Mouse (Mus musculus): ENCODE data around the gene Pgf. TPM values are rescaled to one million over a fixed set of nuclear protein-coding genes. Genes with fewer than 3 reads are reported as not detected.
A peak's percentile ranks its signal among the peaks of the same experiment; 100 is the strongest.

Gene Pgf
- 1 to 10 TPM; 5.4 to 5.7 TPM for total RNA-seq (2021)
- 4.3 and 4.6 TPM in 2 replicates for polyA plus RNA-seq (2012; rRNA removed)
- long read RNA-seq, transcript Pgf-204 (7 exons, 2,080 nt): major isoform, 5 of 7 reads
- long read RNA-seq, partial matches to known transcripts: 0 of 7 reads
- long read RNA-seq, other reads (novel, unspliced or antisense): 2 of 7 reads

DNA sequence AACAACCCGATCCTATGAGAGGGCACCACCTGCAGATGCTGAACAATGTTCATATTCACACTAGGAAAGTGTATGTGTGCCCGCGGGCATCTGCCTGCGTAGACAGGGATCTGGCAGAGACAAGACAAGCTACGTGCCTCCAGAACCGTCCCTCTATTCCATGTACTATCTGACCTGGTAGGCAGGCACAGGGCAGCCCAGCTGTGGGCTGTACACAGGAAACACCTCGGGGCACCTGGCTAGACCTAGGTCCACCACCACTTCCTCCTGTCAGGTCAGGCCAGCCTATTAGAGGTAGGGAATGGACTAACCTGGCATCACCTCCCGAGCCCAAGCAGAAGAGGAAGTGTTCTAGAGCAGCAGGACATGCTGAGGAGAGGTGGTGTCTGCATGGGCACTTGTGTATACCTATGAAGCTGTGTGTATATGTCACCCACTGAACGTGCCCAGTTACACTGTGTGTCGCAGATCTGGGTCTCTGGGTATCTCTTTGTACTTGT is at the start of gene Pgf:
Pgf (minus strand) TSS at position 51 of the 500 bp plus-strand sequence.
- H3K4me1 ChIP-seq (ENCODE audit: control insufficient read depth, insufficient read depth, low read length): peaks cover 5% of the 10 kb centered on the region
- peak within 1 kb of the TSS; percentile 66 for H3K9ac ChIP-seq (ENCODE audit: low read depth, low read length)
- WGBS: 85% methylated on average over 10 of the region's 10 CpGs
- H3K36me3 ChIP-seq (ENCODE audit: control insufficient read depth, insufficient read depth, low read length): no peaks in the 10 kb centered on the region
- TF ChIP-seq POLR2A (IDR thresholded peaks at IDR 0.05; ENCODE audit: insufficient read depth, low read depth, low read length) (no peak), CTCF (IDR thresholded peaks at IDR 0.05) (no peak), EP300 (IDR thresholded peaks at IDR 0.05; ENCODE audit: insufficient read depth, low read depth, low read length) (no peak)
- no peaks in the 10 kb centered on the region for H3K79me2 ChIP-seq (replicated peaks; ENCODE audit: control insufficient read depth, insufficient read depth, low read length)
- peak within 1 kb of the TSS; percentile 49 for H3K4me3 ChIP-seq
- H3K27ac ChIP-seq: peak within 1 kb of the TSS; percentile 51
- no peak for DNase-seq
- intact Hi-C loops (cut with DNase I): loop anchor here (2.0 kb wide), 1 partner anchor 35 kb away; no protein-coding TSS in a partner anchor
- H3K27me3 ChIP-seq (ENCODE audit: control insufficient read depth, insufficient read depth, low read length): no peaks in the 10 kb centered on the region

DNA sequence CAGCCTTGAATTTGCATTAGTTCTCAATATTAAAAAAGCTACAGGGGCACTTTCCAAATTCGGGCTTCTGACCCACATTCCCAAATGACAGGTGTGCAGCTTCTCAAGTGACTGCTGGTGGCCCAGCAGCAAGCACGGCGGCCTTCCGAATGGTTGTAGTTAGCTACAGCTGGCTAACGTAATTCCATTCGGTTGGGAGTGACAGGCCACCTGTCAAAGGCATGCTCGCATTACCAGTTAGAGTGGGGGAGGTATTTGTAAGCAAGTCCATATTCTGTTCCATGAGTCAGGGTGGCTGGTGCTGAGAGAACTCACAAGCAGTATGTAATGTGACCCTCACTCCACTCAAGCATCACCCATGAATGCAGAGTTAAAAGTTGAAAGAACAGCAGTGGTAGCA is 49.6 kb upstream of the Pgf start:
- intact Hi-C loops (cut with DNase I): no loop called here
- H3K4me3 ChIP-seq: no peak overlapping the region
- peaks cover 5% of the 10 kb centered on the region for H3K4me1 ChIP-seq (ENCODE audit: control insufficient read depth, insufficient read depth, low read length)
- H3K27ac ChIP-seq: no peak overlapping the region
- H3K36me3 ChIP-seq (ENCODE audit: control insufficient read depth, insufficient read depth, low read length): no peaks in the 10 kb centered on the region
- H3K27me3 ChIP-seq (ENCODE audit: control insufficient read depth, insufficient read depth, low read length): no peaks in the 10 kb centered on the region
- DNase-seq: no peak
- no peak overlapping the region for H3K9ac ChIP-seq (ENCODE audit: low read depth, low read length)
- H3K79me2 ChIP-seq (replicated peaks; ENCODE audit: control insufficient read depth, insufficient read depth, low read length): no peaks in the 10 kb centered on the region
- WGBS: 75% methylated on average over 7 of the region's 7 CpGs
- TF ChIP-seq EP300 (IDR thresholded peaks at IDR 0.05; ENCODE audit: insufficient read depth, low read depth, low read length) (no peak), POLR2A (IDR thresholded peaks at IDR 0.05; ENCODE audit: insufficient read depth, low read depth, low read length) (no peak), CTCF (IDR thresholded peaks at IDR 0.05) (no peak)

DNA sequence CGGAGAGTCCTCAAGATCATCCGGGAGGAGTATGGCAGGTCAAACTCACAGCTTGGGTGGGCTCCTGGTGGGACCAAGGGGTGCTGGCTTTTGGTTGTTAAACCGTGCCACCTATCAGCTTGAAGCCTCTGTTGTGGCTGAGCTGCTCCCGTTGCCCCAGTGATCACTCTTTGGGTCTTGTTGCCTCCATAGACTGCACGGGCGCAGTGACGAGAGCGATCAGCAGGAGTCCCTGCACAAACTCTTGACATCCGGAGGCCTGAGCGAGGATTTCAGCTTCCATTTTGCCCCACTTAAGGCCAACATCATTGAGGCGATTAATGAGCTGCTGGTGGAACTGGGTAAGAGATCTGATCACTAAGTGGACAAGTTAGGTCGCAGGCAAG is 42.3 kb upstream of the Pgf start:
- no peaks in the 10 kb centered on the region for H3K27me3 ChIP-seq (ENCODE audit: control insufficient read depth, insufficient read depth, low read length)
- WGBS: 2% methylated on average over 12 of the region's 12 CpGs

DNA sequence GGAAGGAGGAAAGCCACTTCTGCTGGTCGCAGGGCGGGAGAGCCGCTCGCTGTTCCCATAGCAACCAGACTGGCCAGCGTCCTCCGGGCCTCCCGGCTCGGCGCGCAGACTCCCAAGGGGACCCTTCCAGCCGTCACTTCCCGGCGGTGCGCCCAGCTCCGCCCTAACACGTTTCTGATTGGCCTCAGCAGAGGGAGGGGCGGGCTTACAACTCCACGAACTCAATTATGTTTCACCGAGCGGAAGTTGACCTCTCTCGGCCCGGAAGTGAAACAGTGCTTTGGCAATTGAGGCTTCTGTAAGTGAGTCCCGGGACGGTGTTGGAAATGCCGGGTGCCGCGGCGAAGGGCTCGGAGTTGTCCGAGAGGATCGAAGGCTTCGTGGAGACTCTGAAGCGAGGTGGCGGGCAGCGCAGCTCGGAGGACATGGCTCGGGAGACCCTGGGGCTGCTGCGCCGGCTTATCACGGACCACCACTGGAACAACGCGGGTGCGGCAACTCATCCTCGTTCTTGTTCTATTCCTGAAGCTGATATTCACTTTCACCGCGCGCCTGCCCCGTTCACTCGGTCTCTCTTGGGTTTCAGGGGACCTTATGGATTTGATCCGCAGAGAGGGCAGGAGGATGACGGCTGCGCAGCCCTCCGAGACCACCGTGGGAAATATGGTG is 41.8 kb upstream of the Pgf start, which contains the start of gene Eif2b2:
Eif2b2 (plus strand) TSS at position 246 of the 669 bp plus-strand sequence.
- WGBS: under 1% methylated on average over 54 of the region's 54 CpGs
- peak; percentile 99 to 100 for DNase-seq
- H3K79me2 ChIP-seq (replicated peaks; ENCODE audit: control insufficient read depth, insufficient read depth, low read length): no peaks in the 10 kb centered on the region

More for the DNA sequence above, 42.3 kb upstream of the Pgf start:
- Histone ChIP-seq H3K79me2 (replicated peaks; ENCODE audit: control insufficient read depth, insufficient read depth, low read length) (no peaks in the 10 kb centered on the region), H3K4me3 (peak overlapping the region; percentile 91), H3K9ac (ENCODE audit: low read depth, low read length) (peak overlapping the region; percentile 81), H3K4me1 (ENCODE audit: control insufficient read depth, insufficient read depth, low read length) (peaks cover 3% of the 10 kb centered on the region), H3K27ac (peak overlapping the region; percentile 79), H3K36me3 (ENCODE audit: control insufficient read depth, insufficient read depth, low read length) (0 out of 2 replicates have a peak, but pooled peaks cover 3% of the 10 kb centered on the region)
- no peak for TF ChIP-seq EP300 (IDR thresholded peaks at IDR 0.05; ENCODE audit: insufficient read depth, low read depth, low read length)
- no peak for TF ChIP-seq CTCF (IDR thresholded peaks at IDR 0.05)
- TF ChIP-seq POLR2A (IDR thresholded peaks at IDR 0.05; ENCODE audit: insufficient read depth, low read depth, low read length): no peak
- DNase-seq: no peak
- intact Hi-C loops (cut with DNase I): loop anchor here (2.0 to 5.0 kb wide), 2 partner anchors 51 to 67 kb away; partner anchors contain the start of genes Acyp1 and Zc2hc1c

DNA sequence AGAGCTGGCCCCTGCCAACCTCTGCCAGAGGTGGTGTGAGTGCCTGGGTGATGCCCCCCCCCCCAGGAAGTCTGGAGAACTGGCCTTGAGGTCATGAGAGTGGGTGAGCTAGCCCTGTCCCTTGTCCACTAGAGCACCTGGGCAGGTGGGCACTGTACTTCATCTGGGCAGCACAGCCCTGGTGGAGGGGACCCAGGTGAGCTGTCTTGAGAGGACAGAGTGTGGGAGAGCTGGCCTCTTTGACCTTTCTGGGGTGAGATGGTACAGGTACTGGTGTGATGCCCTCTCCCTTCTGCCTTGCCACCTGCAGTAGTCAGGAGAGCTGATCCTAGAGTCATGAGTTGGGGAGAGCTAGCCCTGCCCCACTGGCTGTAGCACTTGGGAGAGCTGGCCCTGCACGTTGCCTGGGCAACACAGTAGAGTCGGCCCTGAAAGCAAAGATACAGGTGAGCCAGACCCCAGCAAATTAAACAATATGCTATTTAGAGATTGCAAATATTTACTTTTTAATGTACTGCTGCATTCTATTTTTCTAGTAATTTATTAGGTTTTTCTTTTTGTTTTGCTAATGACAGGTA is 40.2 kb upstream of the Pgf start:
- 89% methylated on average over 2 of the region's 2 CpGs for WGBS
- Histone ChIP-seq H3K27me3 (ENCODE audit: control insufficient read depth, insufficient read depth, low read length) (no peaks in the 10 kb centered on the region), H3K4me3 (no peak overlapping the region), H3K36me3 (ENCODE audit: control insufficient read depth, insufficient read depth, low read length) (0 out of 2 replicates have a peak, but pooled peaks cover 3% of the 10 kb centered on the region), H3K27ac (no peak overlapping the region), H3K9ac (ENCODE audit: low read depth, low read length) (no peak overlapping the region), H3K4me1 (ENCODE audit: control insufficient read depth, insufficient read depth, low read length) (peaks cover 3% of the 10 kb centered on the region), H3K79me2 (replicated peaks; ENCODE audit: control insufficient read depth, insufficient read depth, low read length) (no peaks in the 10 kb centered on the region)
- intact Hi-C loops (cut with DNase I): loop anchor here (2.0 to 5.0 kb wide), 2 partner anchors 49 to 69 kb away; partner anchors contain the start of genes Acyp1 and Zc2hc1c
- no peak for TF ChIP-seq CTCF (IDR thresholded peaks at IDR 0.05)
- DNase-seq: no peak

More for the DNA sequence above, 41.8 kb upstream of the Pgf start, which contains the start of gene Eif2b2:
- intact Hi-C loops (cut with DNase I): loop anchor here (2.0 to 5.0 kb wide), 2 partner anchors 51 to 68 kb away; partner anchors contain the start of genes Acyp1 and Zc2hc1c
- Histone ChIP-seq H3K27me3 (ENCODE audit: control insufficient read depth, insufficient read depth, low read length) (no peaks in the 10 kb centered on the region), H3K27ac (peak within 1 kb of the TSS; percentile 79), H3K9ac (ENCODE audit: low read depth, low read length) (peak within 1 kb of the TSS; percentile 81), H3K4me3 (peak within 1 kb of the TSS; percentile 91), H3K4me1 (ENCODE audit: control insufficient read depth, insufficient read depth, low read length) (peaks cover 3% of the 10 kb centered on the region), H3K36me3 (ENCODE audit: control insufficient read depth, insufficient read depth, low read length) (0 out of 2 replicates have a peak, but pooled peaks cover 3% of the 10 kb centered on the region)
- peak; percentile 86 for TF ChIP-seq POLR2A (IDR thresholded peaks at IDR 0.05; ENCODE audit: insufficient read depth, low read depth, low read length)
- no peak for TF ChIP-seq CTCF (IDR thresholded peaks at IDR 0.05)
- TF ChIP-seq EP300 (IDR thresholded peaks at IDR 0.05; ENCODE audit: insufficient read depth, low read depth, low read length): peak; percentile 72; the same call in 1 of the 2 replicates
